Mouse (Mus musculus) neural tube, embryonic 12.5 days (tissue): ENCODE data around the gene Ptprn2. TPM values are rescaled to one million over a fixed set of nuclear protein-coding genes. Genes with fewer than 3 reads are reported as not detected.
A peak's percentile ranks its signal among the peaks of the same experiment; 100 is the strongest.

Source experiments
- ATAC-seq: fragments of 200-750 bp; cut with Nextera tagmentation; 2 replicates; pipeline ENCODE4 v1.8.0; 2017; ENCODE audit warnings: low read depth, mild to moderate bottlenecking, moderate TSS enrichment, moderate library complexity; ENCODE audit not compliant: low FRiP score
- H3K27ac ChIP-seq: fragments of 300-500 bp; sonication (generic); 2 replicates; pipeline ENCODE4 v1.5.1; 2016
- H3K27me3 ChIP-seq: fragments of 300-500 bp; sonication (generic); replicated peaks from 2 replicates; pipeline ENCODE4 v1.6.1; 2016; ENCODE audit warnings: mild to moderate bottlenecking
- H3K36me3 ChIP-seq: fragments of 300-500 bp; sonication (generic); 2 replicates; pipeline ENCODE4 v1.6.1; 2016; ENCODE audit warnings: mild to moderate bottlenecking
- H3K4me1 ChIP-seq: fragments of 300-500 bp; sonication (generic); 2 replicates; pipeline ENCODE4 v1.6.1; 2016
- H3K4me2 ChIP-seq: fragments of 300-500 bp; sonication (generic); replicated peaks from 2 replicates; pipeline ENCODE4 v1.6.1; 2016; ENCODE audit warnings: mild to moderate bottlenecking
- H3K4me3 ChIP-seq: fragments of 300-500 bp; sonication (generic); 2 replicates; pipeline ENCODE4 v1.5.1; 2016
- H3K9ac ChIP-seq: fragments of 300-500 bp; sonication (generic); 2 replicates; pipeline ENCODE4 v1.6.1; 2016; ENCODE audit warnings: mild to moderate bottlenecking
- H3K9me3 ChIP-seq: fragments of 300-500 bp; sonication (generic); 2 replicates; pipeline ENCODE4 v1.6.1; 2016; ENCODE audit warnings: mild to moderate bottlenecking
- WGBS: fragments of 180-500 bp; shearing (Covaris S2); methylation state at CpG from one replicate; pipeline ENCODE4 v1.1.7; 2016; 5-methylcytosine and 5-hydroxymethylcytosine counted together
- polyA plus RNA-seq: library from polyadenylated mRNA; unstranded; fragments of >200 nt; fragmentation: Nextera tagmentation; extraction: Ambion mirVana; gene quantifications from 2 replicates; pipeline ENCODE4 v1.2.1, GENCODE M21; 2016

Gene Ptprn2
- polyA plus RNA-seq, 1 experiment from 2014 or later, result 4.9 TPM

DNA sequence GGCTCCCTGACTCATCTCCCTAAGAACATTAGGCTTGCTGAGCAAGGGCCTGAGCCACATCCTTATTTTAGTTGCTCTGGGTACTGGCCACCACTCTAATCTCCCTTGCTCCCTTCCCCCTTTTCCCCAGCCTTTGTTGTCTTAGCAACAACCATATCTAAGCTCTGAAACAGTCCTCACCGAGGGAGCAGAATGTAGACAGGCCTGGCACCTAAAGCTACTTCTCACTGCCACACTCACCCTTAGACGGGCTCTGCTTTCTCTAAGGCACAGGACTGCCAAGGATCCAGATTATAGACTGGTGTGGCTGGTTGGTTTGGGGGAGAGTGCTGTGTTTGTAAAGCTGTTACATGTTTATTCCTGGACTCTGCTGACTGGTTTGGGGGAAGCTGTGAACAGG lies 594.2 kb downstream of the Ptprn2 start:
- ATAC-seq, result no peak
- H3K4me3 ChIP-seq, result no peak overlapping the region
- H3K4me1 ChIP-seq, result no peaks in the 10 kb centered on the region
- H3K27ac ChIP-seq, result no peak overlapping the region
- no peak overlapping the region for H3K9ac ChIP-seq
- no peak overlapping the region for H3K4me2 ChIP-seq
- no peaks in the 10 kb centered on the region for H3K27me3 ChIP-seq
- H3K36me3 ChIP-seq, result no peaks in the 10 kb centered on the region
- no peaks in the 10 kb centered on the region for H3K9me3 ChIP-seq
- 77% methylated on average over 2 of the region's 2 CpGs for WGBS

DNA sequence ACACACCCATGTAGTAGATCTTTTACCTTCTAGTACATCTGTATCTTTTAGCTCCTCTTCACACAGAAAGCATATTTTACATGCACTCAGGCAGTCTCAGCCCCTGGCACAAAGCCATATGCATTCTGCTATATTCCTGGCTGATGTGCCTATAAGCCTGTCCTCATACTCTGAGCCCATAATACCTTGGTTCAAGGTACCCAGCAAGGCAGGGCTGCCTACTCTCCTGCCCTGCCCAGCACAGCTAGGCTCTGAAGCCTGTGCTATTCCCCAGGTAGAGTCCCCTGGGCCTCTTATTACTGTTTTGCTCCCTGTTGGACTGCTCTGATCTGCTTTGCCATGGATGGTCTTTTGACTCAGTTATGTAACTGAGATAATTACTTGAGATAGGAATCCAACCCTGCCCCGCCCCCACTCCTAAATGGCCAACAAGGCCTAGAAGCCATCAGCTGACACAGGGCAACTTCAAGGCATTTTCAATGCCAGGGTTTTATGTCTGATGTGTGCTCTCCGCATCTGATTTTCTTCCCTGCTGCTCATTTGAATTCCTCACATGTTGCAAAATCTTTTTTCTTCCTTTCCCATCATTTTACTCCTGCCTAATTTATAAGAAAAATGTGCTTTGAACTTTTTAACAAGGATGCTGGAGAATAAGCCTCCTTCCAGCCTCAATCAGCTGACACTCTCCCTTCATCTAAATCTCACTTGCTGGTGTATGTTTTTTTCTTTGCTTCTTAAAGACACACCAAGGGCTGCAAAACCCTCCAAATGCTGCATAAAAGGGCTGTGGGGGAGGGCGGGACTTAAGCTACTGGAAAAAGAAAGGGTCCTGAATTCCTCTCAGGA lies 598.6 kb downstream of the Ptprn2 start:
- Histone ChIP-seq H3K36me3 (no peaks in the 10 kb centered on the region), H3K4me3 (no peak overlapping the region), H3K27me3 (no peaks in the 10 kb centered on the region), H3K27ac (no peak overlapping the region), H3K4me2 (no peak overlapping the region), H3K9ac (no peak overlapping the region), H3K4me1 (no peaks in the 10 kb centered on the region), H3K9me3 (no peaks in the 10 kb centered on the region)
- WGBS, result 80% methylated on average over 3 of the region's 3 CpGs
- ATAC-seq, result no peak

DNA sequence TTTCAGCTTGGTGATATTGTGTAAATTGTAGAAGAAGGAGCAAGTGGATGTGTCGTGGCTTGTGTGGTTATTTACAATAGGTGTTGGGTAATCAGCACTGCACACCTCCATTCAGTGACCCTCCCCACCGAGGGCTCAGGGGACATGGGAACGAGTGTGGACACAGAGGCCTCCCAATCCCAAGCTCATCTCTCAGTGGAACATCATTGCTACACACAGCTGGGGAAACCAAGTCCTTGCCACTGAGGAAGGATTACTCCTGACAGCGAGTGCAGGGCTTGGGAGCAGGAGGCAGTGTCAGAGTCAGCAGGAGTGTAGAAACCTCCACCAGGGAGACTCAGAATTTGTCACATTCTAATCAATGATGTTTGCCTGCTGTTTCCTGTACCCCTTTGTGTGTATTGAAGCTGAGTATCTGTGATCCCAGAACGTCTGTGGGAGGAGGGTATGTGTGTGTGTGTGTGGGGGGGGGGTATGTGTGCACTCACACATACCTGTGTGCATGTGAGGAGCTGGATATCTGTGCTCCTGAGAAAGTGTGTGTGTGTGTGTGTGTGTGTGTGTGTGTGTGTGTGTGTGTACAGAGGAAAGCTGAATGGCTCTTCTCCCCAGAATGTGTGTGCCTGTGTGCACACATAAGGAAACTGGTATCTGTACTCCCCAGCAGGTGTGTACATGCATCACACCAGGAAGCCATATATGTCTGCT lies 599.3 kb downstream of the Ptprn2 start:
- Histone ChIP-seq H3K4me2 (no peak overlapping the region), H3K36me3 (no peaks in the 10 kb centered on the region), H3K4me3 (no peak overlapping the region), H3K27me3 (no peaks in the 10 kb centered on the region), H3K9ac (no peak overlapping the region), H3K27ac (no peak overlapping the region), H3K9me3 (no peaks in the 10 kb centered on the region), H3K4me1 (no peaks in the 10 kb centered on the region)
- no peak for ATAC-seq
- WGBS, result 56% methylated on average over 5 of the region's 5 CpGs

DNA sequence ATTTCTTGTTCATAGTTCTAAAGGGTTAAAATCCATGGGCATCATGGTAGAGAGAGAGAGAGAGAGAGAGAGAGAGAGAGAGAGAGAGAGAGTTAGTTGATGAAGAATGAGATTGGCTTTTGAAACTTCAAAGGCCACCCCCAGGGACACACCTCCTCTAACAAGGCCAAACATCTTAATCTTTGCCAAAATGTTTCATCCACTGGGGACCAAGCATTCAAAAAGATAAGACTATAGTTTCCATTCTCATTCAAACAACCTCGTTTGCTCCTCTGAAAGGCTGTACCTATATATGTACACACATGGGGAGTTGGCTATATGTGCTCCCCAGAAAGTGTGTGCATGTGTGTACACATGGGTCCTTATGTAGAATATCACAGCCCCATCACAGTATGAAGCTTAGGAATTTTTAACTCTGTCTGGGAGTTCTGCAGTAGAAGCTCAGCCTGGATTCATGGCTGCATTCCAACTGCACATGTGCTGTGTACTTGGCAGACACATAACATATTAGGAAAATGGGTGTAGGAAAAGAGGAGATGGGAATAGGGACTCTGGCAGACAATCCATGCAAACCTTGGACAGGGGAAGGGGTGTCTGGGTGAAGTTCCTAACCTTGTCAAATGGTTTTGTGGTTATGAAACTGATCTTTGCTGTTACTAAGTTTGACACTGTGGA lies 600.3 kb downstream of the Ptprn2 start:
- no peaks in the 10 kb centered on the region for H3K36me3 ChIP-seq
- no peak overlapping the region for H3K27ac ChIP-seq
- no peaks in the 10 kb centered on the region for H3K9me3 ChIP-seq
- 88% methylated on average over 1 of the region's 1 CpGs for WGBS
- H3K4me1 ChIP-seq, result no peaks in the 10 kb centered on the region
- H3K4me2 ChIP-seq, result no peak overlapping the region
- no peak overlapping the region for H3K4me3 ChIP-seq
- no peak for ATAC-seq
- no peaks in the 10 kb centered on the region for H3K27me3 ChIP-seq
- no peak overlapping the region for H3K9ac ChIP-seq

DNA sequence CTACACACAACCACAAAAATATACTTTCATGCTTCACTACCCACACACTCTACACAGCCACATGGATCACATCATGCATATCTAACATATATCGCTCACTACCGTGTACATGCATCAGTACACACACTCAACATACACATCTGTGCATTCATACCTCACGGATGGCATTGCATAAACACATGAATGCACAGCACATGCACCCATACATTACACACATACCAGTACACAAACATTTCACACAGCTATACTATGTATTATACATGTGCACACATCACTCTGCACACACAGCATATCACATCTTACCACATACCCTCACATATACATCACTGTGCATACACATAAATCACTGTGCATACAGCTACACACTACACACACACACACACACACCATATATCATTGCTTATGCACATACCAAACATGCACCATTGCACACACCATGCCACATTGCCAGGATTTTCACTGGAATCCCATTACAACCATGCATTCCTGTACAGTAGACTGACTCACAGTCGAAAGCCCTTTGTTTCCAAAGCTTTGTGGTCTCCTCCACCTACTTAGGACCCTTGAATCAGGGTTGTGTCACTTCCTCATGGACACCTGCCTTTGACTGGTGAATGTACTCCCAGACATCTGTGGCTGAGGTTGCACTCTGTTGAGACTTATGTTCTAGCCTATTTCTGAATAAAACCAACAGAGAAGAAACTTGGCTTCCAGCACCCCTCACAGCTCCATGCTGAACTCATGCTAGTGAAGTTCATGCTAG lies 607.0 kb downstream of the Ptprn2 start:
- no peak for ATAC-seq

DNA sequence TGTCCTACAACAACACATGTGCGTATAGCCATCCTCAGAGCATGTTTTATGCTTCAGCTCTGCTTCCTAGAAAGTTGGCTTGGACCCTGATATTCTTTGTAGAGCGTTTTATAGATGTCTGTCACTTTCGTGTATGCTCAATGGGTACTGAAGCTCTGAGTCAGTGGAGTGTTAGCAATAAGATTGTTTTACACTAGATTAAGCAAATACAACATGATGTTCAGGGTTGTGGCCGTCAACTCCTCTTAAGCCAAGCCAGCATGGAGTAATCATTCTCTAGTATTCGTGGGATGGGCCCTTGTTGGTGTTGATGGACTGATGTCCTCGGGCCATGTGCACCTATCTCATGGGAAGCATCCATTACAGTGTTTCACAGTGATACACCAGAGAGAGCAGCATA lies 610.4 kb downstream of the Ptprn2 start:
- Histone ChIP-seq H3K27ac (no peak overlapping the region), H3K4me3 (no peak overlapping the region), H3K9me3 (no peaks in the 10 kb centered on the region), H3K4me2 (no peak overlapping the region), H3K27me3 (peaks cover 30% of the 10 kb centered on the region), H3K9ac (no peak overlapping the region), H3K36me3 (no peaks in the 10 kb centered on the region), H3K4me1 (no peaks in the 10 kb centered on the region)
- 64% methylated on average over 6 of the region's 6 CpGs for WGBS
- ATAC-seq, result no peak

More for the DNA sequence above, 607.0 kb downstream of the Ptprn2 start:
- no peak overlapping the region for H3K4me2 ChIP-seq
- WGBS, result 95% methylated on average over 4 of the region's 4 CpGs
- no peak overlapping the region for H3K4me3 ChIP-seq
- no peaks in the 10 kb centered on the region for H3K36me3 ChIP-seq
- H3K9ac ChIP-seq, result no peak overlapping the region
- no peaks in the 10 kb centered on the region for H3K9me3 ChIP-seq
- no peak overlapping the region for H3K27ac ChIP-seq
- H3K27me3 ChIP-seq, result peaks cover 5% of the 10 kb centered on the region
- H3K4me1 ChIP-seq, result no peaks in the 10 kb centered on the region

DNA sequence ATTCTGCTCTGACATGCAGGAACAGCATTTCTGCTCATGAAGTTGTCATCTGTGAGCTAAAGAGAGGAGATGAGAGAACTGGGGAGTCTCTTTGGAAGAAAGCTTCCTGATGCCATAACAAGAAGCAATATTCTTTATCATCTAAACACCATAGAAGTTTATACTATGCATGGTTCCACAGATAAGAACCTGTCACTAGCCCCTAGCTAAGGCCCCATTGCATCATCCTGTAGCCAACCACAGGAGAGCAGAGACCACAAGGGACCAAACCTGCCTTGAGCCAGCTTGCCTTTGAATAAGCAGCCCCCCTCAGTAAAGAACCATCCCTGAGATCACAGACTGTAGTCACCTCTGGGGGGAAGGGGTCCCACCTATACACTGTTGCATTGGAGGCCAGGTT lies 612.8 kb downstream of the Ptprn2 start:
- H3K27me3 ChIP-seq, result peaks cover 54% of the 10 kb centered on the region
- no peak overlapping the region for H3K4me3 ChIP-seq
- no peak overlapping the region for H3K4me2 ChIP-seq
- no peak overlapping the region for H3K9ac ChIP-seq
- H3K9me3 ChIP-seq, result no peaks in the 10 kb centered on the region
- no peak for ATAC-seq
- no peak overlapping the region for H3K27ac ChIP-seq
- H3K4me1 ChIP-seq, result no peaks in the 10 kb centered on the region
- H3K36me3 ChIP-seq, result no peaks in the 10 kb centered on the region

DNA sequence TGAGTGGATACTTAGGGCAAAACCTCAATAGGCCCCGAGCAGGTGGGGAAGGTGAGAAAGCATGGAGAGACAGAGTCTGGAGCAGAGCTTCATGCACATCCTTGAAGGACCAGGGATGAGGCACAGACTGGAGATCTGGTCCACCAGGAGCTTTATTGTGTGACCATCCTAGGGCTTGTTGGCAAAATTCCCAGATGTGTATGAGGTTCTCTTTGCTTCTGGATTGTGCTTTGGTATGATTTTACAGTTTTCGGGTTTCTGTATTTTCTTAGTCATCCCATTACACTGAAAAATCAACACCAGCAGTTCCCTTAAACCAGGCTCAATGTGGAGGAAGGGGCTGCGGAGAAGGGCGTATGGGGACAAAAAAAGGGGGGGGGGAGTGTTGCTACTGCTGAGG lies 621.2 kb downstream of the Ptprn2 start:
- Histone ChIP-seq H3K27me3 (peaks cover 81% of the 10 kb centered on the region), H3K4me2 (peak overlapping the region; percentile 48), H3K4me3 (no peak overlapping the region), H3K4me1 (peaks cover 16% of the 10 kb centered on the region), H3K9me3 (no peaks in the 10 kb centered on the region), H3K36me3 (no peaks in the 10 kb centered on the region), H3K9ac (no peak overlapping the region), H3K27ac (no peak overlapping the region)
- peak; percentile 46; the same call in 1 of the 2 replicates for ATAC-seq
- WGBS, result 42% methylated on average over 4 of the region's 4 CpGs

DNA sequence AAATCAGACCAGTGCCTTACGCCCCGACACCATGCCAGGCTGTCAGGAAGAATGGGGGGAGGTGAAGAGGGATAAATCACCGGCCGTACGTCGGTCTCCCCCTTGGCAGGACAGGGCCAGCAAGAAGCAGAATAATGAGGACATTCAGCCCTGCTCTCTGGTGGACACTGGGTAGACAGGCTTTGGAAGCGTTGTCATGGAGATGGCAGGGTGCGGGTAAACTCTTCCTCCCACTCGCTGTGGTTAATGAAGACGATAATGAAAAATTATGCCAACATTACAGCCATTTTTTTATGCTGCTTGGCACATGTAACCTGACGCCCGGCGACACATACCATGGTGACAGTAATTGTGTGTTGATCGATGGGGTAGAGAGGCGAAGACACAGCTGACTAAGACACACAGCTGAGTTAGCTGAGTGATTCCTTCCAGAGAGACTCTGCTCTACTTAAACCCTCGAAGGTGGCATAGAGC lies 621.7 kb downstream of the Ptprn2 start:
- H3K9me3 ChIP-seq, result no peaks in the 10 kb centered on the region
- H3K36me3 ChIP-seq, result no peaks in the 10 kb centered on the region
- no peak overlapping the region for H3K27ac ChIP-seq
- H3K4me2 ChIP-seq, result peak overlapping the region; percentile 48
- ATAC-seq, result peak; percentile 98
- peaks cover 16% of the 10 kb centered on the region for H3K4me1 ChIP-seq
- H3K27me3 ChIP-seq, result peaks cover 80% of the 10 kb centered on the region
- no peak overlapping the region for H3K4me3 ChIP-seq
- H3K9ac ChIP-seq, result no peak overlapping the region
- WGBS, result 11% methylated on average over 16 of the region's 16 CpGs

DNA sequence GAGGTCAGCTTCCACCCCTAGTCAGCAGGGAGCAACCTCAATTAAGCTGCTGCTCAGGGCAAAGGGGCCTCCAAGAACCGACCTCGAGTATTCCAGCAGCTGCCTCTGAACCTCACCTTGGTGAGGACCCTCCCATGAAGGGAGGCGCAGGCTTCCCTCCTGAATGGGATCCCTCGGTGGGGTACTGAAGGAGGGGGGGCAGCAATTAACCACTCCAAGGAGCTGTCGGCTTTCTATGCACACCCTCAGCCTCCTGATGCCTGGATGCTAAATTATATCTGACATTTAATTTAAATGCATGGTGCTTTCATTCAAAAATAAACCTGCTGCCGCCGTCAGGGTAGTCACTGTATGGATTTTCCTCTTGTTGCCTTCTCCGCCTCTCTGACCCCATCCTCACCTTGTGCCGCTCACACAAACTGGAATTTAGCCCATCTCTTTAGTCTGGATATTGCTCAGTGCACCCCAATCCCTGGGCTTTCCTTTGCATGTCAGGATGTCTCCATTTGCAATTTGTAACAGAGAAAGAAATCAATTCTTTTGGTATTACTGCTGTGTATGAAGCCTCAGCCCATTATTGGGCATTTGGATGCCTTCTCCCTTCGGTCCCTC lies 629.8 kb downstream of the Ptprn2 start:
- no peak overlapping the region for H3K4me3 ChIP-seq
- H3K4me1 ChIP-seq, result no peaks in the 10 kb centered on the region; the same call in 1 of the 2 replicates
- no peaks in the 10 kb centered on the region for H3K9me3 ChIP-seq
- no peak overlapping the region for H3K9ac ChIP-seq
- ATAC-seq, result 0 out of 2 replicates have a peak, but pooled peaks have one; percentile 61
- 50% methylated on average over 10 of the region's 10 CpGs for WGBS
- peaks cover 50% of the 10 kb centered on the region for H3K27me3 ChIP-seq
- H3K36me3 ChIP-seq, result no peaks in the 10 kb centered on the region
- no peak overlapping the region for H3K27ac ChIP-seq
- H3K4me2 ChIP-seq, result no peak overlapping the region

DNA sequence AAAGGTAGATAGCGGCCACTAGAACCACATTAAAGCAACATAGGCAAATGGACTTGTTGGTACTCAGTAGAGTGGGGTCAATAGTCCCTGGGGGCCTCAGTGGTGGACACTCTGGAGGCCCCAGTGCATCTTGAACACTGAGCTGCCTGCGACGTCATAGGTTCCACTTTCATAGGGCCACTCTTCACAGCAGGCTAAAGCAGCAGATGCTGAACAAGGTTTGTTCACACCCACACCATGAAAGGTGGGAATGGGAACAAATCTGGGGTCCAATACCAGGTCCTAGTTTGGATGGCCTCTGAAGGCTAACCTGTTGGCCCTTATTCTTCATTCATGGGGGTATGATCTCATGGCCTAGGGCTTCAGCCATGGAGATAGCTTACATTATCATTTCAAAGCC lies 641.6 kb downstream of the Ptprn2 start:
- no peak overlapping the region for H3K9ac ChIP-seq
- H3K9me3 ChIP-seq, result no peaks in the 10 kb centered on the region
- no peaks in the 10 kb centered on the region for H3K36me3 ChIP-seq
- no peak for ATAC-seq
- no peaks in the 10 kb centered on the region for H3K27me3 ChIP-seq
- 92% methylated on average over 3 of the region's 3 CpGs for WGBS
- H3K27ac ChIP-seq, result no peak overlapping the region
- H3K4me3 ChIP-seq, result no peak overlapping the region
- H3K4me1 ChIP-seq, result no peaks in the 10 kb centered on the region
- no peak overlapping the region for H3K4me2 ChIP-seq
